Mouse (Mus musculus): ENCODE data around the gene Cpb2.

Gene Cpb2

GRCm38 (mm10) chr14:75250432-75250831 is 8.3 kb downstream of the Cpb2 start:
- no peak for DNase-seq

DNA sequence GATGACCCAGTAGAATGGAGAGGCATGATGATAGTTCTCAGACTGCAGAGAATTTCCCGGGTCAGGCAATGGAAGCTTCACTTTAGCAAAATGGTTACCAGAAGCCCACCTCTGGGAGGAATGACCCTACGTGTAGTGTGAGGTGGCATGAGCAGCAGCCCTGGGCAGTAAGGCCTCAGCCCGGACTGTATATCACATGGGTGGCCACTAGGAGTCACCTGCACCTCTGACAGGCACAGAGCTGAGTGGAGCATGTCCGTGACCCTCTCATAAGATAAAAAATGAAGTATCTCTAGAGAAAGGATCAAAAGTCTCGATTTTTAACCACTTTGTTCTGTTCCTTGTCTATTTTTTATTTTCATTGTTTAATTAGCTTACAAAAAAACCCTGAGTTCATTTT is 14.4 kb downstream of the Cpb2 start:
- DNase-seq, result no peak

DNA sequence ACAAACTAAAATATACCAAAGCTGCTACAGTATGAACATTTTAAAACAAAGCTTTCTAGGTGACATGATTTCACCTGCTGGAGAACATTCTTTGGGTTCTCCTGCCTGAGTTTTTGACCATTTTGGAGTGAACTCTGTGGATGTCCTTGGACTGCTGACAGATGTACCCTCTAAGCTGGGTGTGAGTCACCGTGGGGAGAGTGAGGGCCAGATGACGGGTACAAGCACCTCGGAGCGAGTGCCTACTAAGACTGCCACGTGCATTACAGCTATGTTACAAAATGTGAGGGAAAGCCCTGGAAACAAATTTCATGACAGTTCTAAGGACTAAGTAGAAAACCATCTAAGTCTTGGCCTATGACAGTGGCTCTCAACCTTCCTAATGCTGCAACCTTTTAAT is 27.4 kb downstream of the Cpb2 start:
- DNase-seq, result no peak

DNA sequence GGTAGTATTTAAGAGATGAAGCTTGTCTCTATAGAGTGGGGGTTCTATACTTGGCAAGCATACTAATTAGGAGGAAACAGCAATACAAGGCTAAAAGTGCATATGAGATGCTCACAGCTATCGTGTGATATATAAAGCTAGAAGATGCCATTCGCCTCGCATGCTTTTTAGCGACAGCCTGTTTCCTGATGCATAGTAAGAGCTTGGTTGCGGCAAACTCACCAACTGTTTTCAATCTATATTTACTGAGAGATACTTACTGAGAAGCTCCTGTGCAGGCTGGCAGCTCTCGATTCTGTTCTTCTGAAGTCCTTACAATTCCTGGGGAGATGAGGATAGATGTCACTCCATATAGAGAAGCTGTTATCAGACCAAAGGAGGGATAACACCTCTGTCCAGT is 37.6 kb downstream of the Cpb2 start:
- DNase-seq, result no peak

- no peak for DNase-seq
These were observed 38.3 kb downstream of the Cpb2 start for GRCm38 (mm10) chr14:75280406-75280805.

- DNase-seq, result peak in 1 of 2 experiments; percentile 16
These were observed 41.6 kb downstream of the Cpb2 start for GRCm38 (mm10) chr14:75283609-75284192.

- peak; percentile 91 to 98 for DNase-seq
These were observed 42.3 kb downstream of the Cpb2 start, which contains the start of gene Zc3h13 for GRCm38 (mm10) chr14:75284193-75284915. Zc3h13 (plus strand) TSS chr14:75284373.

DNA sequence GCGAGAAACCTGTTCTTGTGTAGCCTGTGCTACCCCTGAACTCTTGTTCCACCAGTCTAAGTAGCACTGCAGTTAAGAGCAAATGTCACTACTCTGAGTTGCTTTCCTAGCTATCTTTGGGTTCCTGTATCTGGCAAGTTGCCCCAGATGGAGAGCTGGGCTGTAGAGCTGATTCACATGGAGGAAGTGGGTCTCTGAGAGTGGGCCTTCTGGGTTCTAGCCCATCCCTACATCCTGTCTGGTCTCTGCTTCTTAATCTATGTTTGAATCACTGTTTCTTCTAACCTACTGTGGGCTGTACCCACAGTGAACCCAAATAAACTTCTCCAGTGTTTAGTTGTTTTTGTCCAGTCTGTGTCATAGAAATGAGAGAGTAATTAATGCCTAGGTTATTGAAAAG is 59.0 kb downstream of the Cpb2 start:
- DNase-seq, result no peak

- DNase-seq, result no peak
These were observed 61.7 kb downstream of the Cpb2 start for GRCm38 (mm10) chr14:75303807-75304206.

DNA sequence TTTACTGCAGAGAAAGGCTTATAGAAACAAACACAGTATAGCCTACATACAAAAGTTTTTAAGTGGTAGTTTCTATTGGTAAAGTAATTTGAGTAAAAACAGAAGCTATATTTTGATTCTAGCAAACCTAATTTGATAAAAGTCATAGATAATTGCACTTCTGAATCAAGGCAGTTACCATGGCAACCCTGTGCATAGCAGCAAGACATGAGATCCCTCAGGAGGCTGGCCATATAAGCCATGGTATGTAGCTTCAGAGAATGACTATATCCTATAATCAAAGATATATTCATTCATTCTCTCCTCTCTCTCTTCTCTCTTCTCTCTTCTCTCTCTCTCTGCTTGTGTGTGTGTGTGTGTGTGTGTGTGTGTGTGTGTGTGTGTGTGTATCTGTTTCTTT is 65.8 kb downstream of the Cpb2 start:
- no peak for DNase-seq

- no peak for DNase-seq
These were observed 67.4 kb downstream of the Cpb2 start for GRCm38 (mm10) chr14:75309336-75309992.

DNA sequence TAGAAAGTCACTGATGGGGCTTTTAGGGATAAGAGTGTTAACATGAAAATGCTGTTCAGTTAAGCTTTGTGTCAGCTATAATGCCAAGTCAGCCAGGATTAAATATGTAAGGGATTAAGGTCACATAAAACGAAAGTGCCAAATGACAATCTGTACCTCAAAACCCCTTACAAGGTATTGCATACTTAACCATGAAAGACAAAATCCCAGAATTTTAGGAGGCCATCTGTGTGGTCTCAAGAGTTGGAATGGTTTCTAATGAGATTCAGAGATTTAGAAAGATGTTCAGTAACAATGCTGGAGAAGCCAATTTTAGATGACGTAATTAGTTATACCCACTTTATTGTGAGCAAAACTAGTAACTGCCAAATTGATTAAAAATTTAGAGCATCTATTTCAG is 72.4 kb downstream of the Cpb2 start:
- no peak for DNase-seq

DNA sequence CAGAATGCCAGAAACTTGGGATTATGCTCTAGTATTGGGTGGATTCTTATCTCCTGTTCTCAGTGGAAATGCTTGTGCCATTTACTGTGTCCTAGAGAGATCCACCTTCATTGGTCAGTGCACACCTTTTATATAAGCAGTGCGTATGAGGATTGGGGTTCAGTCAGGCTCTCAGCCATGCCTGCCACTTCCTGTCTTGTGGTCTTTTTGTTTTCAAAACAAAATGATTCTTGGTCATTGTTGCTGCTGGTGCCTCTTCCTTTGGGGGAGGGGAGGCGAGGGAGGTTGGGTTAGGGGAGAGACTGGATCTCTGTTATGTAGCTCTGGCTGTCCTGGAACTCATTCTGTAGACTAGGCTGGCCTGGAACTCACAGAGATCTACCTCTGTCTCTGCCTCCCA is 76.6 kb downstream of the Cpb2 start:
- no peak for DNase-seq

GRCm38 (mm10) chr14:75320269-75320668 is 78.2 kb downstream of the Cpb2 start:
- no peak for DNase-seq

DNA sequence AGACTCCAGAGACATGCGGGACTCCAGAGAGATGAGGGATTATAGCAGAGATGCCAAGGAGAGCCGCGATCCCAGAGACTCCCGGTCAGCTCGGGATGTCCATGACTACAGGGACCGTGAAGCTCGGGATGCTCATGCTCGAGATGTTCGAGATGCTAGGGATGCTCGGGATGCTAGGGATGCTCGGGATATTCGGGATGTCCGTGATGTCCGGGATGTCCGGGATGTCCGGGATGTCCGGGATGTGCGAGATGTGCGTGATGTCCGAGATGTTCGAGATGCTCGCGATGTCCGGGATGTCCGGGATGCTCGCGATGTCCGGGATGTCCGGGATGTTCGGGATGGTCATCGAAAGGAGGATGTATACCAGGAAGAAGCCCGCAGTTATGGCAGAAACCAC is 81.3 kb downstream of the Cpb2 start:
- DNase-seq, result no peak

- no peak for DNase-seq
These were observed 86.0 kb downstream of the Cpb2 start for GRCm38 (mm10) chr14:75328062-75328461.

GRCm38 (mm10) chr14:75330621-75331020 is 88.5 kb downstream of the Cpb2 start:
- no peak for DNase-seq
